Mouse (Mus musculus): ENCODE measurements around the gene Ppp2r5e.

DNA sequence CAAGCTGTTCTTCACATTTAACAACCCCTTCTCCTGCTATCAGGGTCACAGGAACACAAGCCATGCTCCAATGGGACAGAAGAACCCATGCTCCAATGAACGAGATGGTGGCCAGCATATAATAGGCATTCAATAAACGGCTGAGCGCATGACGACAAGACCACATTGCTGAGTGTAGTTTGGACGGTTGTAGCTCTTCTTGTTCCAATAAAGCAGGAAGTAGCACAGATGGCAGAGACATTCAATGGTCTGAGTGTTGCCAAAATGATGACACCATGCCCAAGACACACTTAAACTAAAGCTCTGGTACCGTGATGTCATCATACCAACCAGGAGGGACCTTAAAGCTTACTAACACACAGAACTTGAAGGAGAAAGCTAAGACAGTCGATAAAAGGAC lies 16.7 kb upstream of the Ppp2r5e start:
- no peak for TF ChIP-seq POLR2A (IDR thresholded peaks at IDR 0.05; ENCODE audit: extremely low read depth, insufficient read depth, low read length)
- TF ChIP-seq CTCF (IDR thresholded peaks at IDR 0.05; ENCODE audit: low read depth, low read length), result no peak

All from liver, adult 2 months (tissue).